Mouse (Mus musculus) neutrophil, adult 83 days (primary cell): Measurements from ENCODE around the gene Elfn1. TPM values are rescaled to one million over a fixed set of nuclear protein-coding genes. Genes with fewer than 3 reads are reported as not detected.

Source experiments
- total RNA-seq, 2 experiments: library from RNA; stranded (reverse); gene quantifications; one replicate each; pipeline ENCODE4 v1.2.4; 2023

Elfn1 gene
- not detected for total RNA-seq

DNA sequence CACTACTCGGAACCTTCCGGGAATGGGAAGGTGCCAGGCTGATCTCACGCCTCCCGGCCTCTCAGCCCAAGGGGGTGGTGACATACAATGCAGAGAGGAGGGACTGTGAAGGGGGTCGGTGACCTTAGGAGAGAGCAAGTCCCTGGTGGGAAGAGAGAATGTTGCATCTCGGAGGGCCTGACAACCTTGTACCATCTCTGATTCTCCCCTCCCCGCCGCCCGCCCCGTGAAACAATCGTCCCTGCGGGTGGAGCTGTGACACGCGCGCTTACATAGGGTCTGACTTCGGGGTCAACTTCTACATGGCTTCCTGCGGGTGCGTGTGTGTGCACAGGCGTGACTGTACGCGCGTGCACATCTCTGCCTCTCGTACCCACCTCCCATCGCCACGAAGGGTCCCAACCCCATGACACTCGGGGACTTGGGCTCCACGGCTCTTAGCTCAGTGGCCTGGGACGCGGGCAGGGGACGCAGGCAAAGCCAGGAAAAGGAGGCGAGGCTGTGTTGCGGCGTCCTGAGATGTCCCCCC lies at the start of gene Elfn1:
Elfn1 (plus strand) TSS at position 230 of the 529 bp plus-strand sequence.

Other genes starting within 250 kb of the Elfn1 start
- gene Micall2, start 171.6 kb upstream of the Elfn1 start, total RNA-seq, result 10 to 100 TPM in 1 of 2 experiments, 1 to 10 TPM in 1; 9.4 to 13.1 TPM
- gene Ints1, start 132.3 kb upstream of the Elfn1 start, total RNA-seq, result 10 to 100 TPM; 44.4 to 46.7 TPM
- gene Mafk, start 116.4 kb upstream of the Elfn1 start, total RNA-seq, result 100 to 1,000 TPM in 1 of 2 experiments, 10 to 100 TPM in 1; 87.5 to 107 TPM
- under 1 TPM; 0.09 to 0.15 TPM for gene Tmem184a, start 88.0 kb upstream of the Elfn1 start, total RNA-seq
- gene Gm26938, start 81.5 kb upstream of the Elfn1 start, total RNA-seq, result not detected
- 10 to 100 TPM; 10.6 to 13.6 TPM for gene Psmg3, start 81.1 kb upstream of the Elfn1 start, total RNA-seq